Mouse (Mus musculus) stomach, embryonic 14.5 days (tissue): ENCODE data around the gene BC003965. TPM values are rescaled to one million over a fixed set of nuclear protein-coding genes. Genes with fewer than 3 reads are reported as not detected.

ENCODE experiments used
- ATAC-seq: fragments of 200-750 bp; cut with Nextera tagmentation; 2 replicates; pipeline ENCODE4 v1.8.0; 2017; ENCODE audit warnings: low read depth, moderate TSS enrichment; ENCODE audit not compliant: insufficient number of reproducible peaks, insufficient read depth, low FRiP score
- H3K27ac ChIP-seq: fragments of 300-500 bp; sonication (generic); 2 replicates; pipeline ENCODE4 v1.5.1; 2014; ENCODE audit warnings: mild to moderate bottlenecking, low read length, moderate library complexity, mixed read lengths
- H3K27me3 ChIP-seq: fragments of 300-500 bp; sonication (generic); 2 replicates; pipeline ENCODE4 v1.6.1; 2014; ENCODE audit warnings: low read length, control low read depth, mixed read lengths; ENCODE audit not compliant: control insufficient read depth, insufficient read depth
- H3K36me3 ChIP-seq: fragments of 300-500 bp; sonication (generic); 2 replicates; pipeline ENCODE4 v1.6.1; 2014; ENCODE audit warnings: mild to moderate bottlenecking, control low read depth, low read length, moderate library complexity, mixed read lengths; ENCODE audit not compliant: control insufficient read depth, insufficient read depth
- H3K4me1 ChIP-seq: fragments of 300-500 bp; sonication (generic); 2 replicates; pipeline ENCODE4 v1.6.1; 2014; ENCODE audit warnings: low read length, control low read depth, mixed read lengths; ENCODE audit not compliant: control insufficient read depth, insufficient read depth
- H3K4me2 ChIP-seq: fragments of 300-500 bp; sonication (generic); replicated peaks from 2 replicates; pipeline ENCODE4 v1.6.1; 2014; ENCODE audit warnings: low read depth, low read length, control low read depth
- H3K4me3 ChIP-seq: fragments of 300-500 bp; sonication (generic); 2 replicates; pipeline ENCODE4 v1.5.1; 2014; ENCODE audit warnings: low read depth, low read length, control low read depth
- H3K9ac ChIP-seq: fragments of 300-500 bp; sonication (generic); replicated peaks from 2 replicates; pipeline ENCODE4 v1.6.1; 2014; ENCODE audit warnings: low read depth, mild to moderate bottlenecking, control low read depth, low read length, moderate library complexity, mixed read lengths
- H3K9me3 ChIP-seq: fragments of 300-500 bp; sonication (generic); 2 replicates; pipeline ENCODE4 v1.6.1; 2016; ENCODE audit warnings: low read depth, low read length, control low read depth; ENCODE audit not compliant: control insufficient read depth
- WGBS: fragments of 180-500 bp; shearing (Covaris S2); extraction: QIAGEN DNeasy Blood & Tissue Kit; methylation state at CpG from one replicate; pipeline ENCODE4 v1.1.7; 2014; 5-methylcytosine and 5-hydroxymethylcytosine counted together
- polyA plus RNA-seq: library from polyadenylated mRNA; unstranded; fragments of >200 nt; fragmentation: Nextera tagmentation; extraction: Ambion mirVana; gene quantifications from 2 replicates; pipeline ENCODE4 v1.2.1, GENCODE M21; 2014

Gene BC003965
- polyA plus RNA-seq, 1 experiment from 2014 or later = 31.5 TPM

GRCm38 (mm10) chr17:25169706-25170105, 14.6 kb upstream of the BC003965 start:
- 89% methylated on average over 2 of the region's 2 CpGs for WGBS
- ATAC-seq = no peak
- H3K36me3 ChIP-seq = no peaks in the 10 kb centered on the region

GRCm38 (mm10) chr17:25172558-25172957, 11.8 kb upstream of the BC003965 start:
- Histone ChIP-seq H3K4me2 (no peak overlapping the region), H3K4me3 (no peak overlapping the region), H3K36me3 (no peaks in the 10 kb centered on the region), H3K9me3 (no peaks in the 10 kb centered on the region), H3K27me3 (no peaks in the 10 kb centered on the region), H3K27ac (no peak overlapping the region), H3K4me1 (no peaks in the 10 kb centered on the region), H3K9ac (no peak overlapping the region)
- ATAC-seq = no peak
- 76% methylated on average over 3 of the region's 3 CpGs for WGBS

More at GRCm38 (mm10) chr17:25169706-25170105, 14.6 kb upstream of the BC003965 start:
- Histone ChIP-seq H3K4me3 (no peak overlapping the region), H3K9me3 (no peaks in the 10 kb centered on the region), H3K4me1 (peaks cover 6% of the 10 kb centered on the region; the same call in 1 of the 2 replicates), H3K27ac (no peak overlapping the region), H3K9ac (no peak overlapping the region), H3K4me2 (no peak overlapping the region), H3K27me3 (no peaks in the 10 kb centered on the region)

- Histone ChIP-seq H3K9ac (0 out of 2 replicates have a peak within 1 kb of the TSS, but pooled peaks have one; percentile 6), H3K27ac (peak within 1 kb of the TSS; percentile 40; the same call in 1 of the 2 replicates), H3K4me2 (0 out of 2 replicates have a peak within 1 kb of the TSS, but pooled peaks have one; percentile 11), H3K4me1 (no peaks in the 10 kb centered on the region), H3K4me3 (no peak within 1 kb of the TSS), H3K9me3 (no peaks in the 10 kb centered on the region), H3K27me3 (no peaks in the 10 kb centered on the region), H3K36me3 (no peaks in the 10 kb centered on the region)
- peak; percentile 93 for ATAC-seq
- 55% methylated on average over 9 of the region's 9 CpGs for WGBS
Observed at GRCm38 (mm10) chr17:25175411-25175810, 8.9 kb upstream of the BC003965 start, which contains the start of gene Gm38655. Gene Gm38655 (minus strand): TSS chr17:25175471.

GRCm38 (mm10) chr17:25183232-25183631, 1.1 kb upstream of the BC003965 start:
- H3K36me3 ChIP-seq = no peaks in the 10 kb centered on the region; the same call in 1 of the 2 replicates
- no peaks in the 10 kb centered on the region for H3K27me3 ChIP-seq
- H3K9me3 ChIP-seq = no peaks in the 10 kb centered on the region
- no peak for ATAC-seq
- no peak overlapping the region for H3K9ac ChIP-seq
- no peak overlapping the region for H3K4me2 ChIP-seq
- H3K4me1 ChIP-seq = no peaks in the 10 kb centered on the region
- H3K4me3 ChIP-seq = peak overlapping the region; percentile 86; the same call in 1 of the 2 replicates
- H3K27ac ChIP-seq = no peak overlapping the region

GRCm38 (mm10) chr17:25184961-25185360, 607 bp downstream of the BC003965 start:
- H3K9ac ChIP-seq = peak overlapping the region; percentile 73

GRCm38 (mm10) chr17:25187784-25188149, 3.4 kb downstream of the BC003965 start:
- peak overlapping the region; percentile 69; the same call in 1 of the 2 replicates for H3K27ac ChIP-seq
- H3K4me2 ChIP-seq = peak overlapping the region; percentile 82
- no peak for ATAC-seq
- no peaks in the 10 kb centered on the region for H3K9me3 ChIP-seq
- peak overlapping the region; percentile 95 for H3K4me3 ChIP-seq
- H3K36me3 ChIP-seq = peaks cover 15% of the 10 kb centered on the region
- H3K4me1 ChIP-seq = peaks cover 9% of the 10 kb centered on the region
- peak overlapping the region; percentile 84 for H3K9ac ChIP-seq
- no peaks in the 10 kb centered on the region for H3K27me3 ChIP-seq
- WGBS = 11% methylated on average over 11 of the region's 11 CpGs

More at GRCm38 (mm10) chr17:25184961-25185360, 607 bp downstream of the BC003965 start:
- Histone ChIP-seq H3K27ac (peak overlapping the region; percentile 45; the same call in 1 of the 2 replicates), H3K36me3 (no peaks in the 10 kb centered on the region; the same call in 1 of the 2 replicates), H3K9me3 (no peaks in the 10 kb centered on the region), H3K4me2 (peak overlapping the region; percentile 84), H3K27me3 (no peaks in the 10 kb centered on the region), H3K4me3 (peak overlapping the region; percentile 86), H3K4me1 (peaks cover 8% of the 10 kb centered on the region)
- 0 out of 2 replicates have a peak, but pooled peaks have one; percentile 1 for ATAC-seq
- WGBS = 6% methylated on average over 17 of the region's 17 CpGs

GRCm38 (mm10) chr17:25188150-25189031, 4.0 kb downstream of the BC003965 start, which contains the start of gene Unkl:
Gene Unkl (plus strand): TSS chr17:25188397.
- ATAC-seq = peak; percentile 50; the same call in 1 of the 2 replicates
- no peaks in the 10 kb centered on the region for H3K9me3 ChIP-seq
- peak within 1 kb of the TSS; percentile 69; the same call in 1 of the 2 replicates for H3K27ac ChIP-seq
- no peaks in the 10 kb centered on the region for H3K27me3 ChIP-seq
- peaks cover 9% of the 10 kb centered on the region for H3K4me1 ChIP-seq
- peak within 1 kb of the TSS; percentile 95 for H3K4me3 ChIP-seq
- under 1% methylated on average over 82 of the region's 104 CpGs for WGBS
- peak within 1 kb of the TSS; percentile 84 for H3K9ac ChIP-seq
- H3K4me2 ChIP-seq = peak within 1 kb of the TSS; percentile 82
- H3K36me3 ChIP-seq = peaks cover 15% of the 10 kb centered on the region

GRCm38 (mm10) chr17:25189091-25189490, 4.7 kb downstream of the BC003965 start:
- no peak overlapping the region for H3K27ac ChIP-seq
- peak overlapping the region; percentile 95 for H3K4me3 ChIP-seq
- no peak for ATAC-seq
- H3K9ac ChIP-seq = peak overlapping the region; percentile 84
- peaks cover 9% of the 10 kb centered on the region for H3K4me1 ChIP-seq
- H3K27me3 ChIP-seq = no peaks in the 10 kb centered on the region
- H3K9me3 ChIP-seq = no peaks in the 10 kb centered on the region
- peak overlapping the region; percentile 82 for H3K4me2 ChIP-seq
- WGBS = 7% methylated on average over 15 of the region's 16 CpGs
- peaks cover 16% of the 10 kb centered on the region for H3K36me3 ChIP-seq
